Mouse (Mus musculus) lung, postnatal 0 days (tissue): ENCODE results near the gene 2010111I01Rik. TPM values are rescaled to one million over a fixed set of nuclear protein-coding genes. Genes with fewer than 3 reads are reported as not detected.

Experiments
- ATAC-seq: fragments of 200-750 bp; cut with Nextera tagmentation; 2 replicates; pipeline ENCODE4 v1.8.0; 2017; ENCODE audit warnings: moderate library complexity
- DNase-seq: peaks from one replicate; pipeline ENCODE4 v3.0.0-alpha.2; 2016; ENCODE audit warnings: low spot score
- H3K27ac ChIP-seq: fragments of 300-500 bp; sonication (generic); 2 replicates; pipeline ENCODE4 v1.5.1; 2014; ENCODE audit warnings: antibody characterized with exemption, mild to moderate bottlenecking, low read length, mixed read lengths
- H3K27me3 ChIP-seq: fragments of 300-500 bp; sonication (generic); replicated peaks from 2 replicates; pipeline ENCODE4 v1.6.1; 2014; ENCODE audit warnings: low read length, mixed read lengths; ENCODE audit not compliant: insufficient read depth
- H3K36me3 ChIP-seq: fragments of 300-500 bp; sonication (generic); 2 replicates; pipeline ENCODE4 v1.6.1; 2014; ENCODE audit warnings: low read length, mixed read lengths; ENCODE audit not compliant: insufficient read depth
- H3K4me1 ChIP-seq: fragments of 300-500 bp; sonication (generic); 2 replicates; pipeline ENCODE4 v1.6.1; 2014; ENCODE audit warnings: antibody characterized with exemption, low read depth, low read length, mixed read lengths; ENCODE audit not compliant: insufficient read depth
- H3K4me2 ChIP-seq: fragments of 300-500 bp; sonication (generic); replicated peaks from 2 replicates; pipeline ENCODE4 v1.6.1; 2014; ENCODE audit warnings: low read depth, mild to moderate bottlenecking, low read length, moderate library complexity, mixed read lengths
- H3K4me3 ChIP-seq: fragments of 300-500 bp; sonication (generic); 2 replicates; pipeline ENCODE4 v1.5.1; 2014; ENCODE audit warnings: low read depth, low read length
- H3K9ac ChIP-seq: fragments of 300-500 bp; sonication (generic); replicated peaks from 2 replicates; pipeline ENCODE4 v1.6.1; 2014; ENCODE audit warnings: low read depth, mild to moderate bottlenecking
- H3K9me3 ChIP-seq: fragments of 300-500 bp; sonication (generic); 2 replicates; pipeline ENCODE4 v1.6.1; 2016; ENCODE audit warnings: low read length, mixed read lengths
- CTCF ChIP-seq: IDR thresholded peaks from 2 replicates; pipeline ENCODE4 v1.5.1; 2016; ENCODE audit warnings: antibody characterized with exemption, mild to moderate bottlenecking
- EP300 ChIP-seq: IDR thresholded peaks from 2 replicates; pipeline ENCODE4 v1.6.1; 2016; ENCODE audit warnings: antibody characterized with exemption, mild to moderate bottlenecking, control low read depth
- WGBS: fragments of 180-500 bp; shearing (Covaris S2); extraction: QIAGEN DNeasy Blood & Tissue Kit; methylation state at CpG from one replicate; pipeline ENCODE4 v1.1.7; 2014; 5-methylcytosine and 5-hydroxymethylcytosine counted together
- polyA plus RNA-seq: library from polyadenylated mRNA; unstranded; fragments of >200 nt; fragmentation: Nextera tagmentation; extraction: Ambion mirVana; gene quantifications from 2 replicates; pipeline ENCODE4 v1.2.1, GENCODE M21; 2015

2010111I01Rik gene
- polyA plus RNA-seq, 1 experiment from 2014 or later, result 130 TPM

GRCm38 (mm10) chr13:62952047-62952446 is 12.6 kb upstream of the 2010111I01Rik start:
- no peaks in the 10 kb centered on the region for H3K9me3 ChIP-seq
- no peak overlapping the region for H3K4me2 ChIP-seq
- H3K9ac ChIP-seq, result no peak overlapping the region
- no peak overlapping the region for H3K27ac ChIP-seq
- WGBS, result 48% methylated on average over 3 of the region's 3 CpGs
- H3K4me3 ChIP-seq, result no peak overlapping the region
- no peaks in the 10 kb centered on the region for H3K27me3 ChIP-seq
- no peaks in the 10 kb centered on the region for H3K36me3 ChIP-seq
- peak; percentile 49 for ATAC-seq
- H3K4me1 ChIP-seq, result no peaks in the 10 kb centered on the region
- TF ChIP-seq CTCF, result no peak
- TF ChIP-seq EP300, result no peak
- DNase-seq, result no peak

- Histone ChIP-seq H3K4me1 (no peaks in the 10 kb centered on the region), H3K9me3 (no peaks in the 10 kb centered on the region), H3K4me3 (no peak overlapping the region), H3K27me3 (no peaks in the 10 kb centered on the region), H3K27ac (no peak overlapping the region), H3K4me2 (no peak overlapping the region), H3K9ac (no peak overlapping the region), H3K36me3 (no peaks in the 10 kb centered on the region)
- DNase-seq (no peak), ATAC-seq (peak; percentile 8; the same call in 1 of the 2 replicates)
- TF ChIP-seq CTCF, result no peak
- TF ChIP-seq EP300, result no peak
- WGBS, result 32% methylated on average over 3 of the region's 3 CpGs
Observed at GRCm38 (mm10) chr13:62952624-62953023, 12.1 kb upstream of the 2010111I01Rik start.

DNA sequence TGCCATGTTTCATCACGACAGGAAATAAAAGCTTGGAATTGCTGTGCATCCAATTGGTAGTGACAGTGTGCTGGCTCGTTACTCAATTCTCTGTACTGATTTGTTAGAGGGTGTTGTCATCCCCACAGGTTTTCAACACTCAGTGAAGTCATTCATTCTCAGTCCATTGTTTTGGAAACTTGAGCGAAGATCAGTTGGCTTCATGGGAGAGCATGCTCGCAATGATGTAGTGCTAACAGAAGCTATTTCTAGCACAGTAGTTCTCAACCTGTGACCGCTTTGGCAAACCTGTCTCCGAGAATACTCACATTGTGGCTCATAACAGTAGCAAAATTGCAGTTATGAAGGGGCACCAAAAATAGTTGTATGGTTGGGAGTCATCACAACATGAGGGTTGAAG is 8.7 kb upstream of the 2010111I01Rik start:
- Histone ChIP-seq H3K4me3 (no peak overlapping the region), H3K9ac (no peak overlapping the region), H3K9me3 (no peaks in the 10 kb centered on the region), H3K27ac (no peak overlapping the region), H3K27me3 (no peaks in the 10 kb centered on the region), H3K36me3 (no peaks in the 10 kb centered on the region), H3K4me2 (no peak overlapping the region), H3K4me1 (no peaks in the 10 kb centered on the region)
- ATAC-seq (no peak), DNase-seq (no peak)
- 90% methylated on average over 6 of the region's 6 CpGs for WGBS
- TF ChIP-seq CTCF, result no peak
- TF ChIP-seq EP300, result no peak

DNA sequence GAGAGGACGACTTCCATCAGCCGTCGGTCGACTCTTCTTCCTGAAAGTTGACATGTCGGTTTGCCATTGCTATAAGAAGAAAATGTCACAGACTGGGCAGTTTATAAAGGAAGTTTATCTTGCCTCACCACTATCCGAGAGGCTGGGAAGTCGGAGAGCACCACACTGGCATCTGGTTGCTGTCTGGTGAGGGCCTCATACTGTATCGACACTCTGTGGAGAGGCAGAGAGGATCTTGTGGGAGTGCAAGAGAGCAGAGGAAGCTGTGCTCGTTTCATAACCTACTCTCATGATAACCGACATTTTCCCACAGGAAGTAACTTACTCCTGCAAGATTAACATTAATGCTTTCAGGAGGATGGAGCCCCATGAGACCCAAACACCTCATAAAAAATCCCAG is 7.9 kb upstream of the 2010111I01Rik start:
- H3K9me3 ChIP-seq, result no peaks in the 10 kb centered on the region
- ATAC-seq (no peak), DNase-seq (no peak)
- H3K4me2 ChIP-seq, result no peak overlapping the region
- H3K27ac ChIP-seq, result no peak overlapping the region
- 34% methylated on average over 10 of the region's 10 CpGs for WGBS
- no peak overlapping the region for H3K9ac ChIP-seq
- no peaks in the 10 kb centered on the region for H3K27me3 ChIP-seq
- no peaks in the 10 kb centered on the region for H3K36me3 ChIP-seq
- TF ChIP-seq EP300, result no peak
- TF ChIP-seq CTCF, result no peak
- H3K4me1 ChIP-seq, result no peaks in the 10 kb centered on the region
- H3K4me3 ChIP-seq, result no peak overlapping the region

DNA sequence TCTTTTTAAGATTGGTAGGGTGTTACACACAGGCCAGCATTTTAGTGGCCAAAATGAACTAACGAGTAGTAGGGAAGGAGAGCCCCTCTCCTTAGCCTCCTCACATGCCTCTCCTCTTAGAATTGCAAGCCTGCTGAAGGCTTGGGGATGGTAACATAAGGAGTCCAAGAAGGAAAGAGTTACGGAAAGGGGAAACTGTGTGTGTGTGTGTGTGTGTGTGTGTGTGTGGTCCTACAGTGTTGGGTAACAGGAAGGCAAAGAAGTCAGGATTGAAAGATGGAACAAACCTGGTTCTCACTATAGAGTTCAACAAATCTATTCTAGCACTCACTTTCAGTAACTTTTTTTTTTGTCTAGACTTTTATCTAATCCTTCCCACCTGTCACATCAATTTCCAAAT is 1.3 kb upstream of the 2010111I01Rik start:
- no peaks in the 10 kb centered on the region for H3K27me3 ChIP-seq
- H3K9me3 ChIP-seq, result no peaks in the 10 kb centered on the region
- H3K4me1 ChIP-seq, result no peaks in the 10 kb centered on the region
- no peak overlapping the region for H3K4me3 ChIP-seq
- no peaks in the 10 kb centered on the region for H3K36me3 ChIP-seq
- WGBS, result 76% methylated on average over 2 of the region's 2 CpGs
- no peak overlapping the region for H3K4me2 ChIP-seq
- ATAC-seq (no peak), DNase-seq (no peak)
- no peak overlapping the region for H3K27ac ChIP-seq
- H3K9ac ChIP-seq, result no peak overlapping the region
- TF ChIP-seq CTCF (no peak), EP300 (no peak)

DNA sequence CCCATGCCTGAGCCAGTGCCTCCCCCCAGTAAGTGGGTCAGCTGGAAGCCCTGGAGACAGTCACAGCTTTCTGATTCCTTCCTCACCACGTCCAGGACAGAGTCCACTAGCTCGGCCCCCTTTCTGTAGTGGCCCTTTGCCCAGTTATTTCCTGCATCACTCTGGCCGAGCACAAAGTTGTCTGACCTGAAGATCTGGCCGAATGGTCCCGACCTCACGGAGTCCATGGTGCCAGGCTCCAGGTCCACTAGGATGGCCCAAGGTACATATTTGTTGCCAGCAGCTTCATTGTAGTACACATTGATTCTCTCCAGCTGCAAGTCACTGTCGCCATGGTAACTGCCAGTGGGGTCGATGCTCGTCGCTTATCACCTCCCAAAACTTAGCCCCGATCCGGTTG is 3.5 kb downstream of the 2010111I01Rik start:
- ATAC-seq, result no peak
- H3K4me2 ChIP-seq, result no peak overlapping the region
- no peaks in the 10 kb centered on the region for H3K4me1 ChIP-seq
- no peak overlapping the region for H3K27ac ChIP-seq
- DNase-seq, result no peak
- 73% methylated on average over 12 of the region's 12 CpGs for WGBS
- H3K9ac ChIP-seq, result no peak overlapping the region
- no peak overlapping the region for H3K4me3 ChIP-seq
- no peaks in the 10 kb centered on the region for H3K27me3 ChIP-seq
- H3K9me3 ChIP-seq, result no peaks in the 10 kb centered on the region
- no peak for TF ChIP-seq EP300
- TF ChIP-seq CTCF, result no peak
- no peaks in the 10 kb centered on the region for H3K36me3 ChIP-seq
